Mouse (Mus musculus) embryonic fibroblast, embryonic 13.5 days (primary cell): ENCODE data around the gene Aldh4a1.

Source experiments
- CTCF ChIP-seq: IDR thresholded peaks from 2 replicates; pipeline ENCODE4 v1.5.1; 2011; ENCODE audit warnings: mild to moderate bottlenecking, control low read depth, low read length, moderate library complexity, borderline replicate concordance; ENCODE audit not compliant: insufficient read depth
- POLR2A ChIP-seq: IDR thresholded peaks from 2 replicates; pipeline ENCODE4 v1.6.1; 2011; ENCODE audit warnings: low read depth, mild to moderate bottlenecking, control low read depth, low read length, moderate library complexity

- no peak for TF ChIP-seq CTCF
- TF ChIP-seq POLR2A, result no peak
These were observed 49.6 kb upstream of the Aldh4a1 start for GRCm38 (mm10) chr4:139572928-139573512.
